Mouse (Mus musculus): ENCODE results near the gene Itgb5.

DNA sequence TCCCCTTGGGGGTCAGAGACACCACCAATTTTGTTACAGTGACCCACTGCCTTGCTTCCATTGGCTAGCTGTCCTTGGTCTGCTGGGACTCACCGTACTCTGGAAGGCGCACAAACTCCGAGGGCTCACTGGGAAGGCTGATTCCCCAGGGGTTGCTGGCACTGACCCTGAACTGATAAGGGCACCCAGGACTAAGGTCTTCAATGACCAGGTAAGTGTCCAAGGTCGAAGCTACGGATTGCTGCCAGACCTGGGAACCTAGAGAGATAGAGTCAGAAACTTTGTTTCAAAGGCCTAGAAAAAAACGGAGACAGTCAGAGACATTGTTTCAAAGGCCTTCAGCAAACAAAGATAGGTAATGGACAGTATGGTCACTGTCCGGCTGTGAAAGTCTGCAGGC is 157.5 kb downstream of the Itgb5 start:
- TF ChIP-seq CTCF (IDR thresholded peaks at IDR 0.05; ENCODE audit: low read depth) = no peak
- TF ChIP-seq EP300 (optimal IDR thresholded peaks at IDR 0.05) = no peak
